Mouse (Mus musculus) kidney, embryonic 15.5 days (tissue): Measurements from ENCODE around the gene Ccdc97. TPM values are rescaled to one million over a fixed set of nuclear protein-coding genes. Genes with fewer than 3 reads are reported as not detected.

Experiments used
- ATAC-seq: fragments of 200-750 bp; cut with Nextera tagmentation; replicated peaks from 2 replicates; pipeline ENCODE4 v1.8.0; 2017; ENCODE audit warnings: moderate TSS enrichment; ENCODE audit not compliant: low FRiP score
- H3K27ac ChIP-seq: fragments of 300-500 bp; sonication (generic); 2 replicates; pipeline ENCODE4 v1.5.1; 2015; ENCODE audit warnings: mild to moderate bottlenecking, inconsistent platforms
- H3K27me3 ChIP-seq: fragments of 300-500 bp; sonication (generic); 2 replicates; pipeline ENCODE4 v1.6.1; 2015; ENCODE audit warnings: inconsistent platforms
- H3K36me3 ChIP-seq: fragments of 300-500 bp; sonication (generic); 2 replicates; pipeline ENCODE4 v1.6.1; 2015; ENCODE audit warnings: inconsistent platforms
- H3K4me1 ChIP-seq: fragments of 300-500 bp; sonication (generic); 2 replicates; pipeline ENCODE4 v1.6.1; 2015; ENCODE audit warnings: inconsistent platforms
- H3K4me2 ChIP-seq: fragments of 300-500 bp; sonication (generic); 2 replicates; pipeline ENCODE4 v1.6.1; 2015; ENCODE audit warnings: moderate library complexity, mild to moderate bottlenecking, inconsistent platforms
- H3K4me3 ChIP-seq: fragments of 300-500 bp; sonication (generic); replicated peaks from 2 replicates; pipeline ENCODE4 v1.5.1; 2015; ENCODE audit warnings: mild to moderate bottlenecking, inconsistent platforms
- H3K9ac ChIP-seq: fragments of 300-500 bp; sonication (generic); 2 replicates; pipeline ENCODE4 v1.6.1; 2015; ENCODE audit warnings: mild to moderate bottlenecking, inconsistent platforms
- H3K9me3 ChIP-seq: fragments of 300-500 bp; sonication (generic); replicated peaks from 2 replicates; pipeline ENCODE4 v1.6.1; 2016; ENCODE audit warnings: inconsistent platforms
- WGBS: fragments of 180-500 bp; shearing (Covaris S2); methylation state at CpG from one replicate; pipeline ENCODE4 v1.1.7; 2015; ENCODE audit warnings: mixed read lengths; 5-methylcytosine and 5-hydroxymethylcytosine counted together
- polyA plus RNA-seq: library from polyadenylated mRNA; unstranded; fragments of >200 nt; fragmentation: Nextera tagmentation; extraction: Ambion mirVana; gene quantifications from 2 replicates; pipeline ENCODE4 v1.2.1, GENCODE M21; 2015

Gene Ccdc97
- polyA plus RNA-seq = 22.2 and 26.2 TPM in 2 replicates

GRCm38 (mm10) chr7:25718788-25719417 is at the start of gene Ccdc97:
Gene Ccdc97, minus strand, starts transcription at chr7:25719088.
- peak within 1 kb of the TSS; percentile 86 for H3K4me3 ChIP-seq
- peaks cover 25% of the 10 kb centered on the region for H3K4me1 ChIP-seq
- WGBS = 5% methylated on average over 32 of the region's 32 CpGs
- H3K27ac ChIP-seq = peak within 1 kb of the TSS; percentile 92
- ATAC-seq = peak; percentile 88
- no peaks in the 10 kb centered on the region for H3K9me3 ChIP-seq
- H3K4me2 ChIP-seq = peak within 1 kb of the TSS; percentile 83
- H3K27me3 ChIP-seq = no peaks in the 10 kb centered on the region
- H3K36me3 ChIP-seq = peaks cover 67% of the 10 kb centered on the region
- H3K9ac ChIP-seq = peak within 1 kb of the TSS; percentile 68

- 0 out of 2 replicates have a peak, but pooled peaks cover 19% of the 10 kb centered on the region for H3K4me1 ChIP-seq
- no peak overlapping the region for H3K27ac ChIP-seq
- peaks cover 74% of the 10 kb centered on the region for H3K36me3 ChIP-seq
- no peak overlapping the region for H3K9ac ChIP-seq
- no peaks in the 10 kb centered on the region for H3K27me3 ChIP-seq
- H3K4me2 ChIP-seq = no peak overlapping the region
- 87% methylated on average over 5 of the region's 5 CpGs for WGBS
- H3K9me3 ChIP-seq = no peaks in the 10 kb centered on the region
- no peak overlapping the region for H3K4me3 ChIP-seq
- ATAC-seq = no peak
Measured at GRCm38 (mm10) chr7:25768229-25768628, 49.3 kb upstream of the Ccdc97 start.

- no peak overlapping the region for H3K4me3 ChIP-seq
- 85% methylated on average over 6 of the region's 6 CpGs for WGBS
- no peak overlapping the region for H3K9ac ChIP-seq
- H3K27ac ChIP-seq = no peak overlapping the region
- ATAC-seq = no peak
- no peaks in the 10 kb centered on the region for H3K27me3 ChIP-seq
- H3K4me1 ChIP-seq = peaks cover 27% of the 10 kb centered on the region; the same call in 1 of the 2 replicates
- H3K9me3 ChIP-seq = no peaks in the 10 kb centered on the region
- H3K4me2 ChIP-seq = no peak overlapping the region
- H3K36me3 ChIP-seq = peaks cover 74% of the 10 kb centered on the region
Measured at GRCm38 (mm10) chr7:25766108-25766507, 47.2 kb upstream of the Ccdc97 start.

GRCm38 (mm10) chr7:25764221-25764620 is 45.3 kb upstream of the Ccdc97 start:
- ATAC-seq = peak; percentile 63

GRCm38 (mm10) chr7:25763678-25764077 is 44.8 kb upstream of the Ccdc97 start:
- no peak overlapping the region for H3K4me2 ChIP-seq
- H3K4me1 ChIP-seq = peaks cover 27% of the 10 kb centered on the region; the same call in 1 of the 2 replicates
- H3K27ac ChIP-seq = peak overlapping the region; percentile 88
- no peaks in the 10 kb centered on the region for H3K27me3 ChIP-seq
- no peak overlapping the region for H3K4me3 ChIP-seq
- WGBS = 45% methylated on average over 11 of the region's 11 CpGs
- no peaks in the 10 kb centered on the region for H3K9me3 ChIP-seq
- H3K36me3 ChIP-seq = peaks cover 73% of the 10 kb centered on the region
- H3K9ac ChIP-seq = no peak overlapping the region
- ATAC-seq = peak; percentile 80

More at GRCm38 (mm10) chr7:25764221-25764620, 45.3 kb upstream of the Ccdc97 start:
- no peak overlapping the region for H3K4me2 ChIP-seq
- H3K9ac ChIP-seq = no peak overlapping the region
- 52% methylated on average over 5 of the region's 5 CpGs for WGBS
- no peak overlapping the region for H3K4me3 ChIP-seq
- peak overlapping the region; percentile 88 for H3K27ac ChIP-seq
- peaks cover 27% of the 10 kb centered on the region; the same call in 1 of the 2 replicates for H3K4me1 ChIP-seq
- H3K27me3 ChIP-seq = no peaks in the 10 kb centered on the region
- no peaks in the 10 kb centered on the region for H3K9me3 ChIP-seq
- peaks cover 73% of the 10 kb centered on the region for H3K36me3 ChIP-seq

- H3K27ac ChIP-seq = no peak overlapping the region
- no peak overlapping the region for H3K9ac ChIP-seq
- H3K36me3 ChIP-seq = peaks cover 57% of the 10 kb centered on the region
- H3K4me3 ChIP-seq = no peak overlapping the region
- peaks cover 30% of the 10 kb centered on the region for H3K4me1 ChIP-seq
- H3K27me3 ChIP-seq = no peaks in the 10 kb centered on the region
- no peak overlapping the region for H3K4me2 ChIP-seq
- ATAC-seq = no peak
- 76% methylated on average over 10 of the region's 10 CpGs for WGBS
- no peaks in the 10 kb centered on the region for H3K9me3 ChIP-seq
Measured at GRCm38 (mm10) chr7:25761354-25761753, 42.5 kb upstream of the Ccdc97 start.

GRCm38 (mm10) chr7:25756011-25756410 is 37.1 kb upstream of the Ccdc97 start:
- ATAC-seq = peak; percentile 38
- H3K4me2 ChIP-seq = peak overlapping the region; percentile 81
- under 1% methylated on average over 18 of the region's 18 CpGs for WGBS

GRCm38 (mm10) chr7:25755468-25755833 is 36.6 kb upstream of the Ccdc97 start:
- Histone ChIP-seq H3K4me3 (peak overlapping the region; percentile 72), H3K27me3 (no peaks in the 10 kb centered on the region), H3K36me3 (peaks cover 39% of the 10 kb centered on the region), H3K27ac (peak overlapping the region; percentile 99), H3K4me2 (peak overlapping the region; percentile 81), H3K9me3 (no peaks in the 10 kb centered on the region), H3K4me1 (peaks cover 22% of the 10 kb centered on the region), H3K9ac (peak overlapping the region; percentile 53)
- peak; percentile 58 for ATAC-seq
- under 1% methylated on average over 15 of the region's 15 CpGs for WGBS

More at GRCm38 (mm10) chr7:25756011-25756410, 37.1 kb upstream of the Ccdc97 start:
- H3K9ac ChIP-seq = peak overlapping the region; percentile 53
- peaks cover 22% of the 10 kb centered on the region for H3K4me1 ChIP-seq
- H3K4me3 ChIP-seq = peak overlapping the region; percentile 72
- H3K9me3 ChIP-seq = no peaks in the 10 kb centered on the region
- H3K36me3 ChIP-seq = peaks cover 39% of the 10 kb centered on the region
- no peaks in the 10 kb centered on the region for H3K27me3 ChIP-seq
- H3K27ac ChIP-seq = peak overlapping the region; percentile 99

GRCm38 (mm10) chr7:25754738-25755467 is 36.0 kb upstream of the Ccdc97 start, which contains the start of gene Hnrnpul1:
Gene Hnrnpul1, minus strand, starts transcription at chr7:25754757.
- Histone ChIP-seq H3K36me3 (peaks cover 38% of the 10 kb centered on the region), H3K27ac (peak within 1 kb of the TSS; percentile 99), H3K27me3 (no peaks in the 10 kb centered on the region), H3K4me3 (peak within 1 kb of the TSS; percentile 72), H3K4me1 (peaks cover 22% of the 10 kb centered on the region), H3K9me3 (no peaks in the 10 kb centered on the region), H3K4me2 (peak within 1 kb of the TSS; percentile 81), H3K9ac (peak within 1 kb of the TSS; percentile 96)
- ATAC-seq = peak; percentile 95
- under 1% methylated on average over 55 of the region's 55 CpGs for WGBS

- Histone ChIP-seq H3K9me3 (no peaks in the 10 kb centered on the region), H3K27me3 (no peaks in the 10 kb centered on the region), H3K4me3 (peak overlapping the region; percentile 72), H3K4me2 (peak overlapping the region; percentile 69), H3K9ac (peak overlapping the region; percentile 96), H3K36me3 (peaks cover 40% of the 10 kb centered on the region), H3K27ac (peak overlapping the region; percentile 99), H3K4me1 (peaks cover 22% of the 10 kb centered on the region)
- WGBS = 1% methylated on average over 30 of the region's 30 CpGs
- no peak for ATAC-seq
Measured at GRCm38 (mm10) chr7:25754439-25754737, 35.5 kb upstream of the Ccdc97 start.

- 1% methylated on average over 46 of the region's 46 CpGs for whole genome bisulfite sequencing
- peak overlapping the region; percentile 99 for H3K27ac ChIP-seq
- peaks cover 22% of the 10 kb centered on the region for H3K4me1 ChIP-seq
- peak overlapping the region; percentile 69 for H3K4me2 ChIP-seq
- peak overlapping the region; percentile 72 for H3K4me3 ChIP-seq
- H3K9ac ChIP-seq = peak overlapping the region; percentile 96
- peak; percentile 14 for ATAC-seq
- H3K27me3 ChIP-seq = no peaks in the 10 kb centered on the region
- H3K9me3 ChIP-seq = no peaks in the 10 kb centered on the region
- H3K36me3 ChIP-seq = peaks cover 41% of the 10 kb centered on the region
Measured at GRCm38 (mm10) chr7:25753643-25754438, 35.0 kb upstream of the Ccdc97 start.
